ENCODE assay signal across 12 mouse cellular contexts in the genomic region with DNA sequence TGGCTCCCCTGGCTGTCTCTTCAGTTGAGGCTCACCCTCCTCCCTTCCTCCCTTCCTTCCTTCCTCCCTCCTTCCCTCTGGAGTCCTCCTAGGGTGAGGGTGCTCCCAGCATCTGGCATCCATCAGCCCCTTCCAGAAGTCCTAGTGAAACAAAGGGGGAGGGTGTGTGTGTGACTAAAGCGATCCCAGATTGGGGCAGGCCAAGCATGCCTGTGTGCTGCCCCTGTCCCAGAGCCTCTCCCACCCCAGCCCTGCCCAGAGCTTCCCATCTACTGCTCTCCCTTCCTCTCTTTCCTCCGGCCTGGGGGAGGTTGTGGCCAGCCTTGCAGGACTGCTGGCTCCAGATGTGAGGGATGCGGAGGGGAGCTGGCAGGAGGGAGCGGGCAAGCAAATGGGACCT. TPM values are rescaled to one million over a fixed set of nuclear protein-coding genes. Genes with fewer than 3 reads are reported as not detected.
A peak's percentile ranks its signal among the peaks of the same experiment; 100 is the strongest.
DNase-seq lines count a peak whose midpoint lies in the region; ATAC-seq lines count a peak whose summit lies in the region.
"Had no signal": no experiment of that assay in that cellular context is flagged by ENCODE, and none has a peak within 500 bp of the region (broad histone marks: within the 10 kb centered on the region; RNA-seq: fewer than 3 reads in every experiment).

No protein-coding gene starts in this region.

- peak overlapping the region; percentile 45 for H3K27ac ChIP-seq in kidney, embryonic 15.5 days
- H3K27ac ChIP-seq in neural tube, embryonic 15.5 days (replicated peaks): no peak overlapping the region
- peak overlapping the region; percentile 93 for H3K27ac ChIP-seq in limb, embryonic 12.5 days
- H3K27ac ChIP-seq: forebrain, embryonic 15.5 days; midbrain, embryonic 13.5 days had no signal

- H3K27me3 ChIP-seq in kidney, embryonic 15.5 days: 0 out of 2 replicates have a peak, but pooled peaks cover 3% of the 10 kb centered on the region
- H3K27me3 ChIP-seq in neural tube, embryonic 15.5 days (replicated peaks): no peaks in the 10 kb centered on the region
- H3K27me3 ChIP-seq in limb, embryonic 12.5 days: peaks cover 19% of the 10 kb centered on the region; the same call in 1 of the 2 replicates
- H3K27me3 ChIP-seq: forebrain, embryonic 15.5 days had no signal

- H3K9me3 ChIP-seq in kidney, embryonic 15.5 days (replicated peaks): no peaks in the 10 kb centered on the region
- no peaks in the 10 kb centered on the region for H3K9me3 ChIP-seq in neural tube, embryonic 15.5 days (replicated peaks)
- H3K9me3 ChIP-seq in limb, embryonic 12.5 days: no peaks in the 10 kb centered on the region
- H3K9me3 ChIP-seq: forebrain, embryonic 15.5 days; midbrain, embryonic 13.5 days had no signal

- no peak overlapping the region for H3K4me3 ChIP-seq in kidney, embryonic 15.5 days (replicated peaks)
- H3K4me3 ChIP-seq in neural tube, embryonic 15.5 days (replicated peaks): no peak overlapping the region
- H3K4me3 ChIP-seq in limb, embryonic 12.5 days (replicated peaks): no peak overlapping the region
- H3K4me3 ChIP-seq: forebrain, embryonic 15.5 days; midbrain, embryonic 13.5 days had no signal

- ATAC-seq in kidney, embryonic 15.5 days (replicated peaks; ENCODE audit: low FRiP score): peak; percentile 78
- no peak for ATAC-seq in neural tube, embryonic 15.5 days (ENCODE audit: low FRiP score)
- ATAC-seq in limb, embryonic 12.5 days (ENCODE audit: insufficient number of reproducible peaks, insufficient read depth, low FRiP score, low TSS enrichment, low read depth): peak; percentile 83; the same call in 1 of the 2 replicates
- no peak for ATAC-seq in megakaryocyte, adult 5-6 weeks (ENCODE audit: poor library complexity, severe bottlenecking)
- ATAC-seq: forebrain, embryonic 15.5 days; midbrain, embryonic 13.5 days had no signal

- no peak for DNase-seq in kidney, adult 11 months
- peak; percentile 61 for DNase-seq in neural tube, embryonic 10.5 days (ENCODE audit: extremely low spot score, low spot score)
- no peak for DNase-seq in retina, embryonic 14.5 days (ENCODE audit: low spot score)
- DNase-seq: adrenal gland, postnatal 14 days; heart, postnatal 4 days had no signal

- no peak overlapping the region for H3K9ac ChIP-seq in kidney, embryonic 15.5 days
- H3K9ac ChIP-seq in neural tube, embryonic 15.5 days (replicated peaks): no peak overlapping the region
- H3K9ac ChIP-seq in limb, embryonic 12.5 days (replicated peaks): 0 out of 2 replicates have a peak overlapping the region, but pooled peaks have one; percentile 18
- H3K9ac ChIP-seq: forebrain, embryonic 15.5 days; midbrain, embryonic 13.5 days had no signal

- peaks cover 48% of the 10 kb centered on the region for H3K4me1 ChIP-seq in kidney, embryonic 15.5 days
- peaks cover 5% of the 10 kb centered on the region; the same call in 1 of the 2 replicates for H3K4me1 ChIP-seq in neural tube, embryonic 15.5 days
- H3K4me1 ChIP-seq in limb, embryonic 12.5 days (replicated peaks): peaks cover 52% of the 10 kb centered on the region

- H3K4me2 ChIP-seq in kidney, embryonic 15.5 days: no peak overlapping the region
- H3K4me2 ChIP-seq in neural tube, embryonic 15.5 days: no peak overlapping the region
- H3K4me2 ChIP-seq in limb, embryonic 12.5 days: 0 out of 2 replicates have a peak overlapping the region, but pooled peaks have one; percentile 15
- H3K4me2 ChIP-seq: forebrain, embryonic 15.5 days; midbrain, embryonic 13.5 days had no signal

- no peaks in the 10 kb centered on the region for H3K36me3 ChIP-seq in kidney, embryonic 15.5 days
- H3K36me3 ChIP-seq in neural tube, embryonic 15.5 days: no peaks in the 10 kb centered on the region
- no peaks in the 10 kb centered on the region for H3K36me3 ChIP-seq in limb, embryonic 12.5 days
- H3K36me3 ChIP-seq: forebrain, embryonic 15.5 days; midbrain, embryonic 13.5 days had no signal

- 35% methylated on average over 4 of the region's 4 CpGs for WGBS in kidney, embryonic 15.5 days
- 63% methylated on average over 4 of the region's 4 CpGs for WGBS in neural tube, embryonic 15.5 days
- 20% methylated on average over 4 of the region's 4 CpGs for WGBS in limb, embryonic 12.5 days

RNA-seq across cellular contexts. Expression of a gene that starts 35.5 kb away (rescaled TPM):
- 270 and 290 TPM in 2 replicates for polyA plus RNA-seq in kidney, embryonic 15.5 days (2015; fragmentation: Nextera tagmentation; extraction: Ambion mirVana)
- 205 and 208 TPM in 2 replicates for polyA plus RNA-seq in neural tube, embryonic 15.5 days (2015; fragmentation: Nextera tagmentation; extraction: Ambion mirVana)
- 231 TPM in 2 replicates for polyA plus RNA-seq in limb, embryonic 12.5 days (2016; fragmentation: Nextera tagmentation; extraction: Ambion mirVana)
- total RNA-seq in megakaryocyte, adult 5-6 weeks (2015): 20.6 and 20.7 TPM in 2 replicates
- 33.9 and 40.9 TPM in 2 replicates for total RNA-seq in megakaryocyte, adult 5-6 weeks (2017)

RNA-seq across cellular contexts. Expression of a gene that starts 43.8 kb away (rescaled TPM):
- polyA plus RNA-seq in kidney, embryonic 15.5 days (2015; fragmentation: Nextera tagmentation; extraction: Ambion mirVana): 25.8 and 28.7 TPM in 2 replicates
- 69.1 and 69.3 TPM in 2 replicates for polyA plus RNA-seq in neural tube, embryonic 15.5 days (2015; fragmentation: Nextera tagmentation; extraction: Ambion mirVana)
- polyA plus RNA-seq in limb, embryonic 12.5 days (2016; fragmentation: Nextera tagmentation; extraction: Ambion mirVana): 24.3 and 26.7 TPM in 2 replicates
- total RNA-seq in megakaryocyte, adult 5-6 weeks (2015): 0.27 and 0.47 TPM in 2 replicates
- total RNA-seq in megakaryocyte, adult 5-6 weeks (2017): 0.08 and 0.40 TPM in 2 replicates
- total RNA-seq: common myeloid progenitor, adult 5-6 weeks had no signal

Comparison
In these comparisons a context has a peak if more than half of its experiments do, and no peak if none do; other contexts are left out.
1. ATAC-seq: peak in kidney, embryonic 15.5 days (single experiment) and limb, embryonic 12.5 days (single experiment); none in neural tube, embryonic 15.5 days (single experiment) and megakaryocyte, adult 5-6 weeks (single experiment).